Mouse (Mus musculus) v-Abl transformed pro-B cells (cell line): Measurements from ENCODE around the gene Fpgs.

Experiments used
- in situ Hi-C, 2 experiments: fragments of 400-800 bp; cut with MboI; formaldehyde crosslinking; loops; one replicate each; pipeline ENCODE4 v1.15.1; 2025; ENCODE audit not compliant: unreplicated experiment in 2 of 2

Fpgs gene

DNA sequence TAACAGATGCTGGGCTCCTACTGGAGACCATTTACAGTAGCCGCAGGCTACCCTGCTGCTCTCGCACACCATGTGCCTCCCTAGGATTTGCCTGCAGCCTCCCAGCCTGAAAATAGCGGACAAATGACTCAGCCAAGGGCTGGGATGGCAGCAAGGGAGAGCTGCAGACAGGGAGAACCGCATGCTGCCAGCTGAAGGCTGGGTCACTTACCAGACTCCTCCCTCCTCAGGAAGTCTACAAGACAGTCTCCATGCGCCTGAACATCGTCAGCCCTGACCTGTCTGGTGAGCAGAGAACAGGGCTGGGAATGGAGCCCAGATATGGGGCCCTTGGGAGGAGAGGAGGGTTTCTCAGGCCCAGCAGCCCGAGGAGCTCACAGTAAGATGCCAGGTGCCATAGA lies 23.9 kb downstream of the Fpgs start:
- in situ Hi-C loops, result loop anchor here in 1 of 2 experiments (25.0 kb wide), 1 partner anchor 93 kb away; the partner anchor contains the start of genes 9430097D07Rik, St6galnac4 and St6galnac6

GRCm38 (mm10) chr2:32677683-32678082 lies 26.3 kb downstream of the Fpgs start:
- in situ Hi-C loops, result loop anchor here in 1 of 2 experiments (25.0 kb wide), 1 partner anchor 90 kb away; the partner anchor contains the start of genes 9430097D07Rik, St6galnac4 and St6galnac6

DNA sequence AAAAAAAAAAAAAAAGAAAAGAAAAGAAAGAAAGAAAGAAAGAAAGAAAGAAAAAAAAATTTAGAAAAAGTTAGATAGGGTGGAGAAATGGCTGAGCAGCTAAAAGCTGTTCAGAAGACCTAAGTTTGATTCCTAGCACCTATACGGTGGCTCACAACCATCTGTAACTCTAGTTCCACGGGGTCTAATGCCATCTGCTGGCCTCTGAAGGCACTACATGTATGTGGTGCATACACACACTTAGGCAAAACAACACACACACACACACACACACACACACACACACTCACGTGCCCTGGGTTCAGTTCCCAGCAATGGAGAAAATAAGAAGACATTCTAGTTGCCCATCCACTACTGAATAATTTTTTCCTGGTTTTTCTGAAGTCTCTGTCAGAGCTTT lies 27.1 kb downstream of the Fpgs start:
- in situ Hi-C loops, result loop anchor here in 1 of 2 experiments (25.0 kb wide), 1 partner anchor 90 kb away; the partner anchor contains the start of genes 9430097D07Rik, St6galnac4 and St6galnac6

DNA sequence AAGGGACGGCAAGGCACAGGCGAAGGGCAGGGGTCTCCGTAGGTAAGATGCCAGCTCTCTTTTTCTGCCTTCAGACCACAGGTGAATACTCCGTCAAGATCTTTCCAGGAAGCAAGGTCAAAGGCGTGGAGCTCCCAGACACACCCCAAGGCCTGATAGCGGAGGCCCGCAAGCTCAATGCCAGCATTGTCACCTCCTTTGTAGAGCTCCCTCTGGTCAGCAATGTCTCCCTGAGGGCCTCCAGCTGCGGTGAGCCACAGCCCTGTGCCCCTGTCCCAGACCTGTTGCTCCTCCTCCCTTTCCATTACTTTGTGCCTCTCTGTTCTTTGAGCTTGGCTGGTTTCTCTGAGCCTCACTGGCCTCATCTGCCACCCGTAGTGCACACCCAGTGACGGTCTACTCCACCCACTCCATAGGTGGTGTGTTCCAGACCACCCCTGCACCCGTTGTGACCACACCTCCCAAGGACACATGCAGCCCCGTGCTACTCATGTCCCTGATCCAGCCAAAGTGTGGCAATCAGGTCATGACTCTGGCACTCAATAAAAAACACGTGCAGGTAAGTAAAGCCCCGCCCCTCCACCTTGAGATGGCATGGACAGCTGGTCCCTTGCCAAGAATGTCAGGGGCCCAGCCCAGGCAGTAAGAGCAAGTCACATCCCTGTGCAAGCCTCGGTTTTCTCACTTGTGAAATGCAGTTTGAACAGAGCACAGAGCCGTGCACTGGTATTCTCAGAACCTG lies 30.6 kb downstream of the Fpgs start:
- in situ Hi-C loops, result no loop called here

GRCm38 (mm10) chr2:32671907-32672595 lies 31.9 kb downstream of the Fpgs start:
- in situ Hi-C loops, result no loop called here

- in situ Hi-C loops, result no loop called here
Measured at GRCm38 (mm10) chr2:32671147-32671546, 32.8 kb downstream of the Fpgs start.

GRCm38 (mm10) chr2:32669876-32670275 lies 34.1 kb downstream of the Fpgs start:
- in situ Hi-C loops, result no loop called here

GRCm38 (mm10) chr2:32668176-32668575 lies 35.8 kb downstream of the Fpgs start:
- in situ Hi-C loops, result no loop called here

GRCm38 (mm10) chr2:32667775-32668174 lies 36.2 kb downstream of the Fpgs start:
- in situ Hi-C loops, result no loop called here

- in situ Hi-C loops, result no loop called here
Measured at GRCm38 (mm10) chr2:32665853-32666252, 38.1 kb downstream of the Fpgs start.

DNA sequence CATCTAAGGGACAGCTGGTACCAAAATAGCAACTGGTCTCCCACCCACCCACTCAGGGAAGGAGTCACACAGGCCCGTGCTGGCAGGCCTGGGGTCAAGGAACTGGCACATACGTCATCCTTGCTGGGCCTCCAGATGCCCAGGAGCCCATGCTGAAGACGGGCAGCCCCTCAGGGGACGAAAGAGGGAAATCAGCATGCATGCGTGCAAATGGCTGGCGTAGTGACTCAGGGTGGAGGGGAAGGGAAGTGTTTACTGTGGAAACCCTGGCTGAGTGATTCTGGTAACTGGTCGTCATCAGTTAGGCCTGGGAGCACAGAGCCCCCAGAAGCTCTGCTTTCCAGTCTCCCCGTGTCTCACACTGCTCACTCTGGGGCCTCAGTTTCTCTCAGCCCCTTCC lies 38.6 kb downstream of the Fpgs start:
- in situ Hi-C loops, result no loop called here

- in situ Hi-C loops, result no loop called here
Measured at GRCm38 (mm10) chr2:32662291-32662690, 41.7 kb downstream of the Fpgs start.

- in situ Hi-C loops, result no loop called here
Measured at GRCm38 (mm10) chr2:32661509-32662107, 42.3 kb downstream of the Fpgs start.

DNA sequence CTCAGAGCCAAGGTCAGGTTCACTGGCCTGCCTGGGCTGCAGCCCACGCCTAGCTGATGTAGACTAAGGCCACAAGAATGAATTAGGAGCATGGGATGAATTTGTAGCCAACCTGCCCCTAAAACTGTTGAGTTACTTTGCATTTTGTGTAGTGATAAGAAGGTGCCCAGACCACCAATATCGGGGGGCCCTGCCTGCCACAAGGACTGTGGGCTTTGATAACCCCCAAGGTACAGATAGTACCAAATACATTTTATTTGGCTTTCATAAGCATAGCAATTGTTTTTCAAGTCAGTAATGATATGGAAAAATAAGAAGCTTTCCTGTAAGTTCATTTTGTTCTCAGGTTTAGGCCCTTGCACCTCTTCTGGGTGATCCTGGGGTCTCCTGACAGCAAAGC lies 45.1 kb downstream of the Fpgs start:
- in situ Hi-C loops, result no loop called here

- in situ Hi-C loops, result no loop called here
Measured at GRCm38 (mm10) chr2:32655826-32656225, 48.1 kb downstream of the Fpgs start.

GRCm38 (mm10) chr2:32655394-32655744 lies 48.6 kb downstream of the Fpgs start:
- in situ Hi-C loops, result no loop called here

DNA sequence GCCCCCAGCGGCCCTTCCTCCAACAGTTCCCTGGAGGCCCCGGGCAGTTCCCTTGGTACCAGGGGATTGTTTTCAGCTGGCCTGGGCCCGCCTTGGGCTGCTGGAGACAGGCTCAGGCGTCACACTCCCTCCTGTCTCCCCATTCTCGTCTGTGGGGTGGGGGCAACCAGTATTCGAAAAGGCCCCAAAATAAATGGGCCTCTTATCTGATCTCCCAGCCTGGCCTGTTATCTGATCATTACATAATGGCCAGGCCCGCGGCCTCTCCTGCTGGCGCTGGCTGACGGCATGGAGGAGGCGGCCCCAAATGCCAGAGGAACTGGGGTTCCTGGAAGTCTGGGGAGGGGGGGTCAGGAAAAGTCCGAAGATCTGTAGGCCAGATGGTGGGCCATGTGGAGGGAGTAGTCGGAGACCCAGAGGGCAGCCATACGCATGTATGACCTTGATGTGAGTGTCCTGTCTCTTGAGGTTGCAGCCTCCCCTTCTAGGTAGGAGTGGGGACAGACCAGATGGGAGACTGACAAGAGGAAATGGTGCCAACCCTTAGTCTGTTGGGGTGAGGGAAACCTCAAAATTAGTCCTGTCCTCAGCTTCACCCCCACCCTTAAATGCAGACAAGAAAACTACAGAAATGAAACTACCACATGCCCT lies 49.1 kb downstream of the Fpgs start:
- in situ Hi-C loops, result no loop called here

DNA sequence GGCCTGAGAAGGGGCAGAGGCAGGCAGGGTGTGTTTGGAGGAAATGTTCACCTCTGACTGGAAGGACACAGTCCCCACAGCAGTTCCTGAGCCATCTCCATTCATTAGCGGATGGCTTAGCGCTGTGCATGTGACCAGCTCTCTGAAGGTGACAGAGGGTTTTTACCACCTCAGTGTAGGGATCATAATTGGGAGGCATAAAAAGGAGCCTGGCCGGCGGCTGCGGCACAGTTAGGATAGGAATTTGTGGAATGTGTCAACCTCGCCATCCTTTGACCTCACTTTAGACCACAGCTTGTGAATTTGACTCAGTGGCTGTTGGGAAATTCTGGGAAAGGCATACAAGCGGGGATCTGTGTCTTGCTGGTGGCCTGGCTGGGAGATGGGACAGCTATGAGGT lies 50.2 kb downstream of the Fpgs start:
- in situ Hi-C loops, result no loop called here

DNA sequence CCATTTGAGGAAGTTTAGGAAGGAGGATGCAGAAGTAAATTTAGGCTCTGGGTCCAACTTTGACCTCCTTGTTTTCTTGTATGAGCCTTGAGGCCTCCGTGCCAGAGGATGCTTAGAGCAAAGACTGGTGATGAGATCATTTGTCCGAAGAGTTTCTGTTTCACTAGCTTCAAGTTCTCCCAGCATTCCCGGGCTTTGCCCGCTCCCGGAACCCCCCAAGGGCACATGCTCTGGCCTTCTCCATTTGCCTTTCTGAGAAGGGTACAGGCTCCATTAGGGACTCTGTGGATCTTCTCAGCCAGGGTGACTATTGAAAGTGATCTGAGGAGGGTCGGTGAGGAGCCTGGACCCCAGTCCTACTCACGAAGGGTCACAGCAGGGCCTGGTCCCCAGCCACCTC lies 56.6 kb downstream of the Fpgs start:
- in situ Hi-C loops, result no loop called here

DNA sequence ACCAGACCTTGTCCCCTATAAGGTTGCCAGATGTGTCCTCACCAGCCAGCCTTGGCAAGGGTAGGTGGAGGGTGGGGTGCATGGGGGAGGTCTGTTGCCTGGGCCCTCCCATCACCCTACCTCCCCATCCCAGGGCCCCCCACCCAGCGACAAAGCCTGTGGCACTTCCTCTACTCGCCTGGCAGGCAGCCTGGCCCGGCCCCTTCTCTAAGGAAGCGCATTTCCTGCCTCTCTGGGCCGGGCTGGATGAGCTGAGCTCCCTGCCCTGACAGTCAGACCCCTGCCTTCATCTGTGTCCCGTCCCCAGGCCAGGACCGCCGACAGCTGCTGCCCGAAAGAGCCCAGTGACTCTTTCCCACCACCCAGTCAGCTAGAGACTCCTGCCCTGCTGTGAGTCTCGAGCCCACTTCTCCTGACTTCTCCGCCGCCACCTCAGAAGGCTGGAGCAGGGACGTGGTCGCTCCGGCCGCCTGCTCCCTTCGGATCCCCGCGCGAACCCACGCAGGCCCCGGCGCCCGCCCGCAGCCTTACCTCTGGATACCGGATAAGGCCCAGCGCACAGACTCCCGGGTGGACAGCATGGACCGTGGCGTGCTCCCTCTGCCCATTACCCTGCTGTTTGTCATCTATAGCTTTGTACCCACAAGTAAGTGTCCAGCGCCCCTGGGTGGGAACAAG lies 57.4 kb downstream of the Fpgs start, which contains the start of gene Eng:
TSS of gene Eng (plus strand) at position 217 of the 678 bp plus-strand sequence.
- in situ Hi-C loops, result no loop called here
